Mouse (Mus musculus): ENCODE results near the gene Hand2. TPM values are rescaled to one million over a fixed set of nuclear protein-coding genes. Genes with fewer than 3 reads are reported as not detected.

The Hand2 gene
- polyA plus RNA-seq, 1 experiment from 2014 or later, result 0.59 TPM

- no peaks in the 10 kb centered on the region for H3K36me3 ChIP-seq (ENCODE audit: control insufficient read depth, insufficient read depth, low read length)
- H3K9me3 ChIP-seq (ENCODE audit: control insufficient read depth, low read length), result no peaks in the 10 kb centered on the region
- no peak overlapping the region for H3K9ac ChIP-seq (ENCODE audit: low read length)
- no peak overlapping the region for H3K27ac ChIP-seq (ENCODE audit: low read length)
- H3K27me3 ChIP-seq (ENCODE audit: control insufficient read depth, insufficient read depth, low read depth, low read length), result no peaks in the 10 kb centered on the region; the same call in 1 of the 2 replicates
- H3K4me1 ChIP-seq (replicated peaks; ENCODE audit: control insufficient read depth, insufficient read depth, low read length), result 0 out of 2 replicates have a peak, but pooled peaks cover 2% of the 10 kb centered on the region
- 39% methylated on average over 2 of the region's 2 CpGs for WGBS
- H3K4me2 ChIP-seq (ENCODE audit: low read depth, low read length), result no peak overlapping the region
- ATAC-seq (ENCODE audit: low read depth), result no peak
- no peak overlapping the region for H3K4me3 ChIP-seq (ENCODE audit: low read length)
These were observed 42.1 kb downstream of the Hand2 start for GRCm38 (mm10) chr8:57362881-57363280.

- no peak overlapping the region for H3K27ac ChIP-seq (ENCODE audit: low read length)
- no peak overlapping the region for H3K4me2 ChIP-seq (ENCODE audit: low read depth, low read length)
- H3K9ac ChIP-seq (ENCODE audit: low read length), result no peak overlapping the region
- no peaks in the 10 kb centered on the region for H3K9me3 ChIP-seq (ENCODE audit: control insufficient read depth, low read length)
- 82% methylated on average over 2 of the region's 2 CpGs for WGBS
- no peaks in the 10 kb centered on the region for H3K36me3 ChIP-seq (ENCODE audit: control insufficient read depth, insufficient read depth, low read length)
- H3K4me1 ChIP-seq (replicated peaks; ENCODE audit: control insufficient read depth, insufficient read depth, low read length), result no peaks in the 10 kb centered on the region
- ATAC-seq (ENCODE audit: low read depth), result no peak
- no peak overlapping the region for H3K4me3 ChIP-seq (ENCODE audit: low read length)
- H3K27me3 ChIP-seq (ENCODE audit: control insufficient read depth, insufficient read depth, low read depth, low read length), result no peaks in the 10 kb centered on the region
These were observed 53.3 kb downstream of the Hand2 start for GRCm38 (mm10) chr8:57374044-57374443.

Other genes with a start within 250 kb of the Hand2 start
- gene Scrg1, start 134.9 kb downstream of the Hand2 start, polyA plus RNA-seq (2015; fragmentation: Nextera tagmentation; extraction: Ambion mirVana), result 0.64 and 0.68 TPM in 2 replicates
- gene Sap30, start 166.9 kb downstream of the Hand2 start, polyA plus RNA-seq (2015; fragmentation: Nextera tagmentation; extraction: Ambion mirVana), result 26.7 and 28.1 TPM in 2 replicates
- gene Hmgb2, start 190.9 kb downstream of the Hand2 start, polyA plus RNA-seq (2015; fragmentation: Nextera tagmentation; extraction: Ambion mirVana), result 440 and 491 TPM in 2 replicates